Mouse (Mus musculus) ES-Bruce4 (cell line): ENCODE results near the gene Sema4b.

Source experiments
- CTCF ChIP-seq: IDR thresholded peaks from one replicate; pipeline ENCODE4 v1.8.1; 2011; ENCODE audit warnings: low read depth, low read length
- POLR2A ChIP-seq: IDR thresholded peaks from one replicate; pipeline ENCODE4 v1.8.1; 2011; ENCODE audit warnings: low read length; ENCODE audit not compliant: insufficient read depth

- no peak for TF ChIP-seq CTCF
- TF ChIP-seq POLR2A, result no peak
Measured at GRCm38 (mm10) chr7:80177438-80177837, 9.2 kb upstream of the Sema4b start.
